8 mouse cellular contexts compared by ENCODE assay signal in the genomic region with DNA sequence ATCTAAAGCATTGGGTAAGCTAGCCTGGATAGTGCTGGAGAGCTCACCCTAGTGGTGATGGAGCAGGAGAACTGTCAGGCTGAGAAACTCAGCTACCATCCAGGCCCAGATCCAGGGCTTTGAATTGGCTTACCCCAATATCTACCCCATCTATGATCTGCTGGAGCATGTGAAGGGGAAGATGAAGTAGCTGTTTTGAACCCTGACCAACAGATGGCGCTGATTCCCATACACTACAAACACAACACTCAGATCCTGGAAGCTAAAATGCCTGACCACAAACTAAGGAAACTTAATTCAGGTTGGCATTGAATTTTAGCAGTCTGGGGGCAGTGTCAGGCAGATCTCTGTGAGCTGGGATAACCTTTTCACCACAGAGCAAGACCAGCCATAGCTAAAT. TPM values are rescaled to one million over a fixed set of nuclear protein-coding genes. Genes with fewer than 3 reads are reported as not detected.
DNase-seq lines count a peak whose midpoint lies in the region; ATAC-seq and TF ChIP-seq lines count a peak whose summit lies in the region.

No protein-coding gene starts in this region.

- TF ChIP-seq RAD21 in CH12.LX (IDR thresholded peaks at IDR 0.05; ENCODE audit: low read depth, low read length): peak; percentile 50

- in situ Hi-C loops in CH12.LX (cut with MboI; ENCODE audit: low pct_ligation_motif_present, low pct_unique_long_range_greater_than_20kb, low sequenced_read_pairs): no loop called here

- H3K36me3 ChIP-seq in heart, adult 2 months (ENCODE audit: control insufficient read depth, insufficient read depth, low read length): no peaks in the 10 kb centered on the region
- H3K36me3 ChIP-seq in CH12.LX (replicated peaks in 1 of 2; ENCODE audit: control insufficient read depth in 1 of 2, insufficient read depth in 1 of 2, low read length in 1 of 2): peaks cover 0 to 2% of the 10 kb centered on the region in 2 experiments
- H3K36me3 ChIP-seq in liver, embryonic 11.5 days (ENCODE audit: control insufficient read depth, insufficient read depth, low read length): no peaks in the 10 kb centered on the region
- H3K36me3 ChIP-seq in stomach, postnatal 0 days (ENCODE audit: control insufficient read depth, insufficient read depth, low read length): no peaks in the 10 kb centered on the region

- no peak for TF ChIP-seq POLR2A in heart, adult 2 months (IDR thresholded peaks at IDR 0.05; ENCODE audit: insufficient read depth, low read depth, low read length)
- TF ChIP-seq POLR2A in CH12.LX (IDR thresholded peaks at IDR 0.05; ENCODE audit: low read depth, low read length): no peak

- no peak overlapping the region for H3K4me2 ChIP-seq in CH12.LX (ENCODE audit: insufficient read depth, low read depth, poor library complexity, severe bottlenecking)
- H3K4me2 ChIP-seq in liver, embryonic 11.5 days: no peak overlapping the region
- H3K4me2 ChIP-seq in stomach, postnatal 0 days (replicated peaks; ENCODE audit: low read depth): no peak overlapping the region

- H3K27me3 ChIP-seq in heart, adult 2 months (ENCODE audit: control insufficient read depth, insufficient read depth, low read length): no peaks in the 10 kb centered on the region
- no peaks in the 10 kb centered on the region for H3K27me3 ChIP-seq in CH12.LX (replicated peaks)
- no peaks in the 10 kb centered on the region for H3K27me3 ChIP-seq in liver, embryonic 11.5 days (replicated peaks; ENCODE audit: control insufficient read depth, insufficient read depth, low read length)
- no peaks in the 10 kb centered on the region for H3K27me3 ChIP-seq in stomach, postnatal 0 days (ENCODE audit: control insufficient read depth, insufficient read depth, low read length)

- no peaks in the 10 kb centered on the region for H3K4me1 ChIP-seq in heart, adult 2 months (ENCODE audit: control insufficient read depth, insufficient read depth, low read length)
- no peaks in the 10 kb centered on the region for H3K4me1 ChIP-seq in CH12.LX (ENCODE audit: control insufficient read depth in 1 of 2, insufficient read depth in 2 of 2)
- no peaks in the 10 kb centered on the region for H3K4me1 ChIP-seq in liver, embryonic 11.5 days (replicated peaks; ENCODE audit: control insufficient read depth, insufficient read depth, low read length)
- H3K4me1 ChIP-seq in stomach, postnatal 0 days (replicated peaks; ENCODE audit: control insufficient read depth, insufficient read depth): no peaks in the 10 kb centered on the region

- DNase-seq in heart, adult 2 months: peak; percentile 9 to 25
- DNase-seq in heart, adult 8-10 months (ENCODE audit: low spot score): no peak
- DNase-seq in 3T3-L1 (ENCODE audit: low read depth, low spot score) (peak; percentile 82), CH12.LX (ENCODE audit: extremely low read depth) (peak; percentile 49)
- DNase-seq in cerebellum, postnatal 25 days: peak; percentile 18 to 60
- no peak for DNase-seq in liver, embryonic 11.5 days (ENCODE audit: low spot score)
- DNase-seq in stomach, postnatal 0 days (ENCODE audit: low spot score): peak; percentile 17
- DNase-seq in urinary bladder, postnatal 10 days (ENCODE audit: low spot score): no peak

- intact Hi-C loops in heart, adult 2 months (cut with DNase I): no loop called here

- no peak overlapping the region for H3K9ac ChIP-seq in heart, adult 2 months (ENCODE audit: low read depth, low read length)
- no peak overlapping the region for H3K9ac ChIP-seq in CH12.LX (ENCODE audit: insufficient read depth, low read depth)
- H3K9ac ChIP-seq in liver, embryonic 11.5 days (ENCODE audit: low read depth, low read length): no peak overlapping the region
- no peak overlapping the region for H3K9ac ChIP-seq in stomach, postnatal 0 days (ENCODE audit: low read length)

- dilution Hi-C loops in CH12.LX (cut with MboI; ENCODE audit: extremely low pct_ligation_motif_present, extremely low pct_unique_long_range_greater_than_20kb, low sequenced_read_pairs): no loop called here

- ATAC-seq in liver, embryonic 11.5 days (replicated peaks; ENCODE audit: low FRiP score): 0 out of 2 replicates have a peak, but pooled peaks have one; percentile 15
- ATAC-seq in stomach, postnatal 0 days (ENCODE audit: low FRiP score, low TSS enrichment): no peak

- TF ChIP-seq CTCF in heart, adult 2 months (IDR thresholded peaks at IDR 0.05): peak; percentile 69
- peak; percentile 62 to 65 for TF ChIP-seq CTCF in CH12.LX (conservative IDR thresholded peaks at IDR 0.05 in 1 of 2, IDR thresholded peaks at IDR 0.05 in 1 of 2; ENCODE audit: low read depth in 2 of 2, low read length in 2 of 2)
- peak; percentile 70 for TF ChIP-seq CTCF in stomach, postnatal 0 days (IDR thresholded peaks at IDR 0.05; ENCODE audit: low read depth)

- no peak overlapping the region for H3K27ac ChIP-seq in heart, adult 2 months
- no peak overlapping the region for H3K27ac ChIP-seq in CH12.LX (ENCODE audit: insufficient read depth, low read depth)
- H3K27ac ChIP-seq in liver, embryonic 11.5 days (ENCODE audit: low read depth, low read length): no peak overlapping the region
- no peak overlapping the region for H3K27ac ChIP-seq in stomach, postnatal 0 days (replicated peaks)

- H3K79me2 ChIP-seq in heart, adult 2 months (replicated peaks; ENCODE audit: control insufficient read depth, insufficient read depth, low read length): no peaks in the 10 kb centered on the region
- H3K79me2 ChIP-seq in CH12.LX (replicated peaks; ENCODE audit: control insufficient read depth, extremely low read depth, insufficient read depth, poor library complexity, severe bottlenecking): no peaks in the 10 kb centered on the region

- H3K9me3 ChIP-seq in CH12.LX (replicated peaks; ENCODE audit: low read length): no peaks in the 10 kb centered on the region
- no peaks in the 10 kb centered on the region for H3K9me3 ChIP-seq in liver, embryonic 11.5 days (ENCODE audit: control insufficient read depth, low read length)
- H3K9me3 ChIP-seq in stomach, postnatal 0 days (ENCODE audit: control insufficient read depth, low read length): no peaks in the 10 kb centered on the region

- H3K4me3 ChIP-seq in heart, adult 2 months: no peak overlapping the region
- no peak overlapping the region for H3K4me3 ChIP-seq in CH12.LX (replicated peaks in 1 of 3; ENCODE audit: low read depth in 2 of 3, low read length in 2 of 3, poor library complexity in 1 of 3)
- no peak overlapping the region for H3K4me3 ChIP-seq in liver, embryonic 11.5 days (ENCODE audit: low read depth, low read length)
- H3K4me3 ChIP-seq in stomach, postnatal 0 days (ENCODE audit: low read depth, low read length): no peak overlapping the region

- WGBS in heart, adult 2 months: 10% methylated on average over 1 of the region's 1 CpGs
- WGBS in liver, embryonic 11.5 days: 4% methylated on average over 1 of the region's 1 CpGs
- 29% methylated on average over 1 of the region's 1 CpGs for WGBS in stomach, postnatal 0 days

- TF ChIP-seq EP300 in heart, adult 2 months (IDR thresholded peaks at IDR 0.05; ENCODE audit: insufficient read depth, low read depth, low read length): no peak
- TF ChIP-seq EP300 in CH12.LX (IDR thresholded peaks at IDR 0.05; ENCODE audit: low read length): no peak
- no peak for TF ChIP-seq EP300 in stomach, postnatal 0 days (optimal IDR thresholded peaks at IDR 0.05)

TF ChIP-seq in CH12.LX, 34 proteins besides CTCF, POLR2A, EP300 and RAD21:
- TF ChIP-seq SMC3 (IDR thresholded peaks at IDR 0.05; ENCODE audit: low read depth, low read length) (peak; percentile 47), ZNF384 (IDR thresholded peaks at IDR 0.05; ENCODE audit: low read depth, low read length) (no peak), MYC (IDR thresholded peaks at IDR 0.05; ENCODE audit: low read depth, low read length) (no peak), CHD2 (IDR thresholded peaks at IDR 0.05; ENCODE audit: low read length) (no peak), POLR2AphosphoS2 (IDR thresholded peaks at IDR 0.05; ENCODE audit: low read depth, low read length) (no peak), HCFC1 (IDR thresholded peaks at IDR 0.05; ENCODE audit: low read depth, low read length) (no peak), USF2 (conservative IDR thresholded peaks at IDR 0.05; ENCODE audit: low read depth, low read length) (no peak), IRF4 (IDR thresholded peaks at IDR 0.05; ENCODE audit: low read depth, low read length) (no peak)
TF ChIP-seq in CH12.LX: peak in this region for 1.

RNA-seq across cellular contexts. Expression of gene Scaper, which starts 8.9 kb away (rescaled TPM):
- 10 to 100 TPM; 17.1 to 17.5 TPM for total RNA-seq in heart, adult 2 months (2021)
- polyA plus RNA-seq in heart, adult 2 months (2012; rRNA removed): 5.1 and 7.1 TPM in 2 replicates
- 10 to 100 TPM; 17.3 to 20.1 (median 18.1) TPM for total RNA-seq in heart, adult 8-10 months (2022)
- total RNA-seq in CH12.LX (2012; rRNA removed): 2.6 and 4.2 TPM in 2 replicates
- total RNA-seq in CH12.LX (2014; rRNA removed): 4.5 and 5.7 TPM in 2 replicates
- polyA plus RNA-seq in CH12.LX (2012; ENCODE audit: insufficient read length, low read depth): 5.2 and 5.4 TPM in 2 replicates
- polyA plus RNA-seq in liver, embryonic 11.5 days (2014; fragmentation: Nextera tagmentation; extraction: Ambion mirVana): 4.3 and 4.9 TPM in 2 replicates
- 5.6 and 5.9 TPM in 2 replicates for polyA plus RNA-seq in stomach, postnatal 0 days (2015; fragmentation: Nextera tagmentation; extraction: Ambion mirVana)

Comparison
In these comparisons a context has a peak if more than half of its experiments do, and no peak if none do; other contexts are left out.
1. DNase-seq: peak in heart, adult 2 months (2 of 2), 3T3-L1 (single experiment), CH12.LX (single experiment), cerebellum, postnatal 25 days (2 of 2) and stomach, postnatal 0 days (single experiment); none in heart, adult 8-10 months (single experiment), liver, embryonic 11.5 days (single experiment) and urinary bladder, postnatal 10 days (single experiment).
2. Peak in every context shown above with its lines, with median percentiles within 50 percentile points of each other: CTCF ChIP-seq.